Mouse (Mus musculus): ENCODE results near the gene Avl9.

Avl9 gene

GRCm38 (mm10) chr6:56714574-56715269 lies at the start of gene Avl9:
Gene Avl9, plus strand, starts transcription at chr6:56714899.
- in situ Hi-C loops (cut with MboI, MseI), result loop anchor here (5.0 to 10.0 kb wide), 2 partner anchors 208 to 980 kb away; partner anchors contain the start of genes Nt5c3, Pyurf and Vmn1r4

- in situ Hi-C loops (cut with MboI, MseI), result loop anchor here (5.0 kb wide), 1 partner anchor 201 kb away; no protein-coding TSS in a partner anchor
These were observed 26.5 kb upstream of the Avl9 start for GRCm38 (mm10) chr6:56688238-56688637.

GRCm38 (mm10) chr6:56691205-56691604 lies 23.5 kb upstream of the Avl9 start:
- in situ Hi-C loops (cut with MboI, MseI), result no loop called here

- in situ Hi-C loops (cut with MboI, MseI), result no loop called here
These were observed 22.3 kb upstream of the Avl9 start for GRCm38 (mm10) chr6:56692445-56692844.

- in situ Hi-C loops (cut with MboI, MseI), result no loop called here
These were observed 10.5 kb upstream of the Avl9 start, which contains the start of gene Lsm5 for GRCm38 (mm10) chr6:56703931-56704900. Gene Lsm5, minus strand, starts transcription at chr6:56704710.

GRCm38 (mm10) chr6:56714186-56714573 lies 519 bp upstream of the Avl9 start:
- in situ Hi-C loops (cut with MboI, MseI), result loop anchor here (5.0 to 10.0 kb wide), 2 partner anchors 208 to 981 kb away; partner anchors contain the start of genes Nt5c3, Pyurf and Vmn1r4

- in situ Hi-C loops (cut with MboI, MseI), result loop anchor here (10.0 kb wide), 1 partner anchor 980 kb away; the partner anchor contains the start of gene Pyurf
These were observed 569 bp downstream of the Avl9 start for GRCm38 (mm10) chr6:56715270-56715666.

- in situ Hi-C loops (cut with MboI, MseI), result loop anchor here (10.0 kb wide), 1 partner anchor 976 kb away; the partner anchor contains the start of gene Pyurf
These were observed 4.4 kb downstream of the Avl9 start for GRCm38 (mm10) chr6:56719071-56719470.

GRCm38 (mm10) chr6:56720877-56721276 lies 6.2 kb downstream of the Avl9 start:
- in situ Hi-C loops (cut with MboI, MseI), result no loop called here

GRCm38 (mm10) chr6:56732545-56732944 lies 17.8 kb downstream of the Avl9 start:
- in situ Hi-C loops (cut with MboI, MseI), result no loop called here

GRCm38 (mm10) chr6:56745950-56746543 lies 31.3 kb downstream of the Avl9 start:
- in situ Hi-C loops (cut with MboI, MseI), result no loop called here

- in situ Hi-C loops (cut with MboI, MseI), result no loop called here
These were observed 39.0 kb downstream of the Avl9 start for GRCm38 (mm10) chr6:56753719-56754118.

- in situ Hi-C loops (cut with MboI, MseI), result no loop called here
These were observed 41.4 kb downstream of the Avl9 start for GRCm38 (mm10) chr6:56756117-56756516.

GRCm38 (mm10) chr6:56759324-56759723 lies 44.6 kb downstream of the Avl9 start:
- in situ Hi-C loops (cut with MboI, MseI), result no loop called here

- in situ Hi-C loops (cut with MboI, MseI), result loop anchor here (10.0 kb wide), 1 partner anchor 1400 kb away; no protein-coding TSS in a partner anchor
These were observed 50.6 kb downstream of the Avl9 start for GRCm38 (mm10) chr6:56765265-56765664.

- in situ Hi-C loops (cut with MboI, MseI), result loop anchor here (10.0 kb wide), 1 partner anchor 1399 kb away; no protein-coding TSS in a partner anchor
These were observed 51.0 kb downstream of the Avl9 start for GRCm38 (mm10) chr6:56765696-56766095.

- in situ Hi-C loops (cut with MboI, MseI), result loop anchor here (5.0 kb wide), 1 partner anchor 39 kb away; no protein-coding TSS in a partner anchor
These were observed 61.1 kb downstream of the Avl9 start for GRCm38 (mm10) chr6:56775816-56776215.

- in situ Hi-C loops (cut with MboI, MseI), result loop anchor here (5.0 kb wide), 1 partner anchor 42 kb away; no protein-coding TSS in a partner anchor
These were observed 64.9 kb downstream of the Avl9 start for GRCm38 (mm10) chr6:56779636-56780035.

- in situ Hi-C loops (cut with MboI, MseI), result no loop called here
These were observed 69.0 kb downstream of the Avl9 start for GRCm38 (mm10) chr6:56783561-56784272.

- in situ Hi-C loops (cut with MboI, MseI), result no loop called here
These were observed 70.4 kb downstream of the Avl9 start for GRCm38 (mm10) chr6:56785068-56785467.

GRCm38 (mm10) chr6:56787668-56788067 lies 73.0 kb downstream of the Avl9 start:
- in situ Hi-C loops (cut with MboI, MseI), result no loop called here
